Mouse (Mus musculus) lung, adult 2 months (tissue): Measurements from ENCODE around the gene Sh2b1. TPM values are rescaled to one million over a fixed set of nuclear protein-coding genes. Genes with fewer than 3 reads are reported as not detected.

Source experiments
- DNase-seq: peaks from one replicate; pipeline ENCODE4 v3.0.0; 2022
- H3K4me1 ChIP-seq: fragments of 200-500 bp; 2 replicates; pipeline ENCODE4 v1.6.1; 2011; ENCODE audit warnings: low read length; ENCODE audit not compliant: control insufficient read depth, insufficient read depth
- H3K4me3 ChIP-seq: fragments of 200-500 bp; replicated peaks from 2 replicates; pipeline ENCODE3; 2011; ENCODE audit warnings: low read depth, mild to moderate bottlenecking, control low read depth, low read length; ENCODE audit errors: extremely low read depth
- CTCF ChIP-seq: fragments of 200-500 bp; IDR thresholded peaks from 2 replicates; pipeline ENCODE4 v1.5.1; 2011; ENCODE audit warnings: mild to moderate bottlenecking, low read length, control low read depth; ENCODE audit not compliant: insufficient read depth
- POLR2A ChIP-seq: fragments of 200-500 bp; IDR thresholded peaks from 2 replicates; pipeline ENCODE4 v1.6.1; 2011; ENCODE audit warnings: low read depth, mild to moderate bottlenecking, control low read depth, low read length, borderline replicate concordance; ENCODE audit errors: extremely low read depth
- WGBS: fragments of 180-500 bp; shearing (Covaris S2); methylation state at CpG from one replicate; pipeline ENCODE4 v1.1.7; 2018; 5-methylcytosine and 5-hydroxymethylcytosine counted together
- polyA plus RNA-seq: library from polyadenylated mRNA; depleted of rRNA; stranded (reverse); fragments of >200 nt; gene quantifications from 2 replicates; pipeline ENCODE4 v1.2.3, GENCODE M21; 2012

Sh2b1 gene
- polyA plus RNA-seq, 1 experiment: 62.4 TPM

DNA sequence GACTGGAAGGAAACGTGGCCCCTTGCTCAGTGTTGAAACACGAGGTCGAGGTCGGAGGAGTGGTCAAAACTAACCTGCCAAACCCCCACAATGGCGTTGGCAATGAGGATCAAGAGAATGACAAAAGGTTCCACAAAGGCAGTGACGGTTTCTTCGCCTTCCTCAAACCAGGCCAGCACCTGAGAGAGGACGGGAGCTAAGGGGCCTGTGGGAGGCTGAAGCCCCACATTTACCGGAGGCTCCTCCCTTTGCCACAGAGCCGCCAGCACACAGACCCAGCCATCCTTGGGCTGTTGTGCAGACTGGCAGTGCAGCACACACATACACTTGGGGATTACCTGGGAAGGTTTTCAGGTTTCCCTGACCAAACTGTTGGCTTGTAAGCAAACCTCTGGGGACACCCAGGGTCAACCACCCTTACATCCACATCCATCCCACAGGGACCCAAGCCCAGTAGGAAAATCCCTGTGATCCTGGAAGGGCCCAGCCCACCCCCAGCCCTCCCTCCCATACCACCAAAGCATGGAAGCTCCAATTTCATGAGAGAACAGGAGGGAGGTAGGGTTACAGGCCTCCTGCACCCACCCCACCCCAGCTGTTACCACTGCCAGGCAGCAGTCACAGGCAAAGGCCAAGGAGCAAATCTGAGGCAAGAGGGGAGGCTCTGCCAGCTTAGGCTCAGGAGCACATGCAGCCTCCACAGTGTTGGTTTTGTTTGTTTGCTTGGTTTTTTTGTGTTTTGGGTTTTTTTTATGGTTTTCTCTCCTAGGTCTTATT lies 14.4 kb downstream of the Sh2b1 start:
- 48% methylated on average over 10 of the region's 10 CpGs for WGBS
- no peak for TF ChIP-seq CTCF
- no peak for TF ChIP-seq POLR2A
- Histone ChIP-seq H3K4me3 (no peak overlapping the region), H3K4me1 (no peaks in the 10 kb centered on the region)
- no peak for DNase-seq

DNA sequence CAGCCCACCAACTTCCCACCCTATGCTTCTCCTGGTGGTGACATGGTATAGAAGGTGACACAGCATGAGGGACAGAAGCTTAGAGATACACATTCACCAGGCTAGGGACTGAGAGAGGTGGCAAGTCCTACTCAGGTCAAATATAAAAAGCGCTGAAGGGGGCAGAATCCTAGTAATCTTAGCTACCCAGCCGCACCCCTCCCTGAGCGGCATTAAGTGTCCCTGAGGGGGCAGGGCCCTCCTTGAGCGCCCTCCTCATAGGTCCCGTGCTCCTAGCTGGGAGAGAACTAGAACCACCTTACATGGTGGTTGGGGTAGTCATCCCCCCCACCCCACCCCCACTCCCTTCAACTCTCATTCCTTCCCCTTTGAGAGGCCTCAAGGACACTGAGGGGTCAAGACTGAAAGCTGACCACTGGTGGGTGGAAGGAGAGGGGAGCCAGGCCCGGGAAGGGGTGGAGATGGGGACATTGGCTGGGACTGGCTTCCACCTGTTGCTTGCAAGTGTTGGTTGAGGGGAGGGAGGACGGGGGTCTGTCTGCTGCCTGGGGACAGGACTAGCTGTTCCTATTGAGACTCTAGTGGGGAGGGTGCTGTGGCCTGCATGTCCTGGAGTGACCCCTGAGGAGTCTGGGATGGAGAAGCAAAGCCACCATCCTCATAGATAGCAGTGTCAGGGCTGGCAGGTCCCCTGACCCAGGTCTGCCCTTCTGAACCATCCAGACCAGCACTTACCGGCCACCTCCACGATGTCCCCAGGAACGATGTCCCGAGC lies 16.2 kb downstream of the Sh2b1 start:
- DNase-seq: no peak
- WGBS: 77% methylated on average over 11 of the region's 11 CpGs
- H3K4me3 ChIP-seq: no peak overlapping the region
- no peaks in the 10 kb centered on the region for H3K4me1 ChIP-seq
- TF ChIP-seq CTCF: no peak
- TF ChIP-seq POLR2A: no peak

DNA sequence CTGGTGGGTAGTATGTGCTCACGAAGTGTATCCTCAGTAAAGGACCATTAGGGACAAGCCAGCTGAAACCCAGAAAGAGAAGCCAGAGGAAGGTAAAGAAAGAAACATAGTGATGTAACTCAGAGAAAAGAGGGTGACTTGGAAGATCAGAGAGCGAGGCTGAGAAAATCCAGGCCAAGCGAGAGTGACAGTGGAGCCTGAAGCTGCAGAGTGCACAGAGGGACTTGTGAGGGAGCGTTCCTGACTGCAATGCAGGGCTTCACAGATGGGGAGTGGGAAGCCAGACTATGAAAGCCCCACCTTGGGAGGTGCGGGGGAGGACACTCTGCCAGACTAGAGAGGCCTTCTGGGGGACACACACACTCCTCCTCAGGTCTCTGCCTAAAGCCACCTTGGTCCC lies 17.0 kb downstream of the Sh2b1 start:
- WGBS: 81% methylated on average over 5 of the region's 5 CpGs
- DNase-seq: no peak
- no peak for TF ChIP-seq POLR2A
- no peaks in the 10 kb centered on the region for H3K4me1 ChIP-seq
- no peak overlapping the region for H3K4me3 ChIP-seq

DNA sequence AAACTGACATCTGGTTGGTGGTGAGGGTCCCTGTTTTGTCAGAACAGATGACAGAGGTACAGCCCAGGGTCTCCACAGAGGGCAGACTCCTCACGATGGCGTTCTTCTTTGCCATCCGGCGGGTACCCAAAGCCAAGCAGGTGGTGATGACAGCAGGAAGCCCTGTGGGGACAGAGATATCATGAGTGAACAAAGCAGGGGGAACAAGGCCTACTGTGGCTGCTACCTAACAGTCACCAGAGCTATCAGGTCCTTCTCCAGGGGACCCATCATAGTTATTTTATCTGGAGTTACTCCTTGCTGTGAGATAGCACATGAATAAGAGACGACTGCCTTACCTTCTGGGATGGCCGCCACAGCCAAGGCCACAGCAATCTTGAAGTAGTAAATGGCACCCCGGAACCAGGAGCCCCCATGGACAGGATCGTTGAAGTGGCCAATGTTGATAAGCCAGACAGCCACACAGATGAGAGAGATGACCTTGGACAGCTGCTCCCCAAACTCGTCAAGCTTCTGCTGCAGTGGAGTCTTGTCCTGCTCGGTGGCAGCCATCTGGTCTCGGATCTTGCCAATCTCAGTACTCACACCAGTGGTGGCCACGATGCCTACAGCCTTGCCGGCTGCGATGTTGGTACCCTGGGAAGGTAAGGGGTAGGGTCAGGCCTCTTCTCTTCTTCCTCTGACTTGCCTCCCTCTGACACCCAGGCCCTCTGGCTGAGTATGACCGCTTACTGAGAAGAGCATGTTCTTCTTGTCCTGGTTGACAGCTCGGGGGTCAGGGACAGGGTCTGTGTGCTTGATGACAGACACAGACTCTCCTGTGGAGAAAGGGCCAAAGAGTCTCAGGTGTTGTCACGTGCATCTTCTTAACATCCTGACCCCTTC lies 18.6 kb downstream of the Sh2b1 start:
- no peak for DNase-seq
- Histone ChIP-seq H3K4me3 (no peak overlapping the region), H3K4me1 (no peaks in the 10 kb centered on the region)
- TF ChIP-seq CTCF (no peak), POLR2A (no peak)
- 82% methylated on average over 17 of the region's 17 CpGs for WGBS

DNA sequence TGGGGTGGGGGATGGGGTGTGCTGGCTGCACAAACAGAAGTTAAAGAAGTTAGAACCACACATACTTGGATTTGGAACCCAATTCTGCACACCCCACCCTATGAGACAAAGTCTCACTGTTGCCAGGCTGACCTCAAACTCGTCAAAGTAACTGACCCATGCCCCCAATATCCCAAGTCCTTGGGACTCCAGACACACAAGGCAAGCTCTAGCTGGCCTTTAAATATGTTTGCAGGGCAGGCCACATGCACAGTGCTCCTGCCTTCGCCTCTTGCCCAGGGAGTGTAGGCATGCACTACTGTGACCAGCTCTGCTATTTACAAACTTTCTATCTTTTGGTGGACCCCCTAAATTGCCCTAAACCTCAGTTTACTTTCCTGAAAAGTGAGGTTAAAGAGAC lies 20.0 kb downstream of the Sh2b1 start:
- no peak for DNase-seq
- H3K4me3 ChIP-seq: no peak overlapping the region
- TF ChIP-seq POLR2A (no peak), CTCF (no peak)
- no peaks in the 10 kb centered on the region for H3K4me1 ChIP-seq
- 67% methylated on average over 2 of the region's 2 CpGs for WGBS

DNA sequence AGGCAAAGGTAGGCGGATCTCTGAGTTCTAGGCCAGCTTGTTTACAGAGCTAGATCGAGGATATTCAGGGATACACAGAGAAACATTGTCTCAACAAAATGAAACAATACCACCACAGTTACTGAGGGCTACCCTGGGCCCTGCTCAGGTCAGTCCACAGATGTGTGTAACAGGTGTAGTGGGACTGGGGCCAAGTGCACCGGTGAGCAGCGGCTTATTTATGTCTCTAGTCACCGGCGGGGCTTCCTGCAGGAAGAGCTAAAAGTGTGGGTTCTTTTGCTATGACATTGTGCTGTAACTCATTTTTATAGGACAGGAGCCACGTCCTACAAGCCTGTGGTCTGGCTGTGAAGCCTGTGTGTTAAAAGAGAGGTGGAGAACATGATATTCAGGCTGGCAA lies 21.4 kb downstream of the Sh2b1 start:
- 38% methylated on average over 7 of the region's 7 CpGs for WGBS

DNA sequence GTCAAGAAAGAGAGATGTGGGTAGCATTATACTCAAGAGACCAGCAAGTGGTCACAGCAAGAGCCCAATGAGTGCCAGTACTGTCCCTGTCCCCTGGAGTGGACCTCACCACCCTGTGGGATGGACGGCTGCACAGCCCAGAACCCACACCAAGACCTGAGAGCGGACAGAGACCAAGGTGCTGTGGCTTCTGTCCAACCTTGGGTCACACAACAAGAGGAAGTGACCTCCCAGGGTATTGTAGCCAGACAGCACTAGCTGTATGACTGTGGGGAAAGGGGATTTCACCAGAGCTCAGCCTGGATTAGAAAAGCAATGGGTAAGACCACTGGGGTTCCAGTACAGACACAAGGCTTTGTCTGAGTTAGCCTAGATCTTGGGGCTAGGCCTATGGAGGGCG lies 23.0 kb downstream of the Sh2b1 start:
- WGBS: 87% methylated on average over 3 of the region's 3 CpGs
- Histone ChIP-seq H3K4me1 (no peaks in the 10 kb centered on the region), H3K4me3 (no peak overlapping the region)
- no peak for DNase-seq
- TF ChIP-seq CTCF: no peak
- no peak for TF ChIP-seq POLR2A

More for the DNA sequence above, 21.4 kb downstream of the Sh2b1 start:
- TF ChIP-seq CTCF (no peak), POLR2A (no peak)
- Histone ChIP-seq H3K4me1 (no peaks in the 10 kb centered on the region), H3K4me3 (no peak overlapping the region)
- DNase-seq: no peak

DNA sequence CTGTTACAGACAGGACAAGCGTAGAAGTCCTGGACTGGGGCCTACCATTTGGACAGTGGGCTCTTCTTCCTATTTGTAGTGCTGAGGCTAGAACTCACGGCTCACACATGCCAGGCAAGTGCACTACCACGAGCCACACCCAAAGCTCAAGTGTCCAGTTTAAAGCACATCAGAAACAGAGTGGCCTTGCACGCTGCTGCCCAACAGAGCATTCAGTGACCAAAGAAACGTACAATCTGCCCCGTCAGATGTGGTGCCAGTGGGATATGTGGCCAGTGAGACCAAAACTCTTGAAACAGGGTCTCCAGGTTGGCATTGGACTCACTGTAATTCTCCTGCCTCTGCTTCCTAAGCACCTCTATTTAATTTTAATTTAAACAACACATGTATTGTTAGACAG lies 24.6 kb downstream of the Sh2b1 start:
- WGBS: 81% methylated on average over 6 of the region's 6 CpGs
- DNase-seq: no peak
- Histone ChIP-seq H3K4me1 (no peaks in the 10 kb centered on the region), H3K4me3 (no peak overlapping the region)
- TF ChIP-seq POLR2A (no peak), CTCF (no peak)

DNA sequence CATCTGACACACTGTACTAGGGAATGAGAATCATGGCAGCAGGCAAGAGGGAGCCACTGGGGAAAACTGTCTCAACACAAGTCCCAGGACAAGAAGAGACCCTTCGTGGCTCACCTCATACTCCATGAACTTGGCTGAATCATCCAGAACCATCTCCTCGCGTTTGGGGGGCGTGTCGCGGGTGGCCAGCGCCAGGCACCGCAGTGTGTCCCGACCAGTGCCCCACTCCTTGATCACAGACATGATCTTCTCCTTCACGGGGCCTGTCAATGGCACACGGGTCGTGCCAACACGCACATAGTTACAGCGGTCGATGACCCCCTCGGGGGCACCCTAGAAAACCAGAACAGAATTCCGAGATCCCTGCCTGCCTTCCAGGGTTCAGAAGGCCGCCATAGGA lies 25.2 kb downstream of the Sh2b1 start:
- WGBS: 91% methylated on average over 18 of the region's 18 CpGs
- no peak for DNase-seq
- H3K4me1 ChIP-seq: no peaks in the 10 kb centered on the region
- TF ChIP-seq POLR2A (no peak), CTCF (no peak)
- no peak overlapping the region for H3K4me3 ChIP-seq
